Mouse (Mus musculus) fibroblast of lung, adult 2 months (primary cell): ENCODE data around the gene Agbl2.

Experiments used
- DNase-seq: peaks from one replicate; pipeline ENCODE4 v3.0.0-alpha.2; 2011; ENCODE audit warnings: low read depth

Agbl2 gene

DNA sequence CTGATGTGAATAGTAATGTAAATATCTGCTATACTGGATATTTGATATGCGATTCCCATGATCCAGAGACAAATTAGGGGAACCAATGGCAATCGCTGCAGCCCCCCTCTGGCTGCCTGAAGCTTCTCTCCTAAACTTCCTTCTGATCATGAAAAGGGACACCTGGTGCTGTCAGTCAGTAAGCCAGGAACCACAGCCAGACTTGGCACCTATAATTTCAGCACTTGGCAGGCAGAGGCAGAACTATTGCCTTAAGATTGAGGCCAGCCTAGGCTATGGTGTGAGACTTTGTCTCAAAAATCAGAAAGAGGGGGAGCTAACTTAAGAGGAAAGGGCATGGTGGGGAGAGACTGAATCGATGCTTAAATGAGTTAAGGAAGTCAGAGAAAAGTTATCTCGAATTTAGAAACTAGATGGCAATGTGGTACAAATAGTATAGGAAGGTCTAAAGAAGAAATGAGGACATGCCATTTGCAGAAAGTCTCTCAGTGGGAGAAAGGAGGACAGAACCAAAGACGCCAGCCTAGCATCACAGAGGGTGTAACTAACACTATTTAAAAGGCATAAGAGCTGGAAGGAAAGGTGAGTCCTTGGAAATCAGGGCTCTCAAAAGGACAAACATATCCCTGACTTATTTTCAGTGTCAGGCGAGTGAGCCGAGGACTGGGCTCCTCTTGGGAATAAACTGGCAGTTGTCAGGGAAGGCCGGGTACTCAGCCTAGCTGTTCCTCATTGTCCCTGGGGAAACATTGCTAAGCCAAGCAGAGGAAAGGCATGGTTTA, 88.8 kb downstream of the Agbl2 start:
- DNase-seq: no peak

DNA sequence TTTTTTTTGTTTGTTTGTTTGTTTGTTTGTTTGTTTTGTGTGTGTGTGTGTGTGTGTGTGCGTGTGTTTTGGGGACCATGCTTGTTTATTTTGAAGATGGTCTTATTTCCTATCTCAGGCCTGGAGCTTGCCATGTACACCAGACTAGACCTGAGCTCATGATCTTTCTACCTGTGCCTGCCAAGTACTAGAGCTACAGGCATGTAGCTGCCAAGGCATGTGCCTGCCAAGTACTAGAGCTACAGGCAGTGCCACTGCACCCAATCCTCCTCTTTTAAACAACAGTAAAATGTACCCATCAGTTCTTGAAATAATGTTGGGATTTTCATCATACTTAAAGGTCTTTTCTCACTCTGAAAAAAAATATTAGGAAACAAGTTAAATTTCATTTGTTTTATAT, 91.5 kb downstream of the Agbl2 start:
- no peak for DNase-seq

DNA sequence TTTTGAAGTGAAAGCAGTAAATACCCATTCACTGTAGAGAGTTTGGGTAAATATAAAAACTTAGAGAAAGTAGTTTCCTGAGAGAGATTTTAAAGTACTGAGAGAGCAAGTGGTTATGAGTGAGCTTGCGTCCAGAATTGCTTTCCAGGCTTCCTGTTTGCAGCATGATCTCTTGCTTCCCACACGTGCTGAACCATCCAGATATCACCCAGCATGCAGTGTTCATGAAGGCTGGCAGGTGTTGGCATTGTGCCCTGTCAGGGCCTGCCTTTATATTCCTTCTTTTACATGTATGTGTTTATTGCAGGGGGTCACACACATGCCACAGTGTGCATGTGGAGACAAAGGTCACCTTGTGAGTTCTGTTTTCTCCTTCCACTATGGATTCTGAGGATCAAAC, 92.7 kb downstream of the Agbl2 start:
- no peak for DNase-seq

DNA sequence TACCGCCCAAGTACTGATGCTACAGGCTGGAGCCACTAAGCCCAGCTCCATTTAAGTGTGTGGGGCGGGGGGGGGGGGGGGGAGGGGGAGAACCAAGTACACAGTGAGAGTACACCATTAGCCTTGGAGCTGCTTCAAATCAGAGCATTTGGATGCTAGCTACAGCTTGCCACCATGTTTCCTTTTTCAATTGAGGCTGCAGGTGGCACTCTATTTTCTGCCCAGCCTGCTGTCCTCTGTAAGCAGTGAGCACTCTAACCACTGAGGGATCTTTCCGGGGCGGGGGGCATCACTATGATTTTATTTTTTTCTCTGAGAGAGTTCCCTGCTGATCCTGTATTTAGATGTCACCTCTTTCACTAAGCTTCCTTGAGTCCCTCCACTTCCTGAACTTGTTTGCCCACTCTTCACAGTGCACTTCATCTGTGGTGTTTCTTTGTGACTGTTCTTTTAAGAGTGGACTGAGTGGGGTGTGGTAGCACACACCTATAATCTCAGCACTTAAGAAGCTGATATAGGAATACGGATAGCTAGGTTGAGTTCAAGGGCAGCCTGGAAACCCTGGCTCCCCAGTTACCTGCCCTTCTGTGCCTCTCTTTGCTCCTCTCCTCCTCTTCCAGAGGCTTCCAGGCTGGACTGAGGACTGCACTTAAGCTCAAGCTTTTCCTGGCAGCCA, 95.2 kb downstream of the Agbl2 start:
- DNase-seq: no peak

DNA sequence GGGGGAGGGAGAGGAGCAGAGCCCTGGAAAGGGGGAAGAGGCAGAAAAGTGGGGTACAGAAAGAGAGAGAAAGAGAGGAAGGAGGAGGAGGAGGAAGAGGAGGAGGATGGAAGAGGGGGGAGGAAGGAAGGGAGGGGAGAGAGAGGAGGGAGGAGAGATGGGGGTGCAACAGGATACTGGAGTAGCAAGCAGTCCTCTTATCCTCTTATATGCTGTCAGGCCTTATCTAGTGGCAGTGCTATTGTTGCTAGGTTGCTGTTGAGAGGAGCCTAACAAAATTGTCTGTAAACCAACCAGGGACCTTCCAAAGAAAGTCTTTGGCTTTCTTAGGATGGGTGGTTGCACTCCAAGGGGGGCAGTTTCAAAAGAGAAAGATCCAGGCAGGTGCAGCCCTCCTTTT, 96.9 kb downstream of the Agbl2 start:
- no peak for DNase-seq

DNA sequence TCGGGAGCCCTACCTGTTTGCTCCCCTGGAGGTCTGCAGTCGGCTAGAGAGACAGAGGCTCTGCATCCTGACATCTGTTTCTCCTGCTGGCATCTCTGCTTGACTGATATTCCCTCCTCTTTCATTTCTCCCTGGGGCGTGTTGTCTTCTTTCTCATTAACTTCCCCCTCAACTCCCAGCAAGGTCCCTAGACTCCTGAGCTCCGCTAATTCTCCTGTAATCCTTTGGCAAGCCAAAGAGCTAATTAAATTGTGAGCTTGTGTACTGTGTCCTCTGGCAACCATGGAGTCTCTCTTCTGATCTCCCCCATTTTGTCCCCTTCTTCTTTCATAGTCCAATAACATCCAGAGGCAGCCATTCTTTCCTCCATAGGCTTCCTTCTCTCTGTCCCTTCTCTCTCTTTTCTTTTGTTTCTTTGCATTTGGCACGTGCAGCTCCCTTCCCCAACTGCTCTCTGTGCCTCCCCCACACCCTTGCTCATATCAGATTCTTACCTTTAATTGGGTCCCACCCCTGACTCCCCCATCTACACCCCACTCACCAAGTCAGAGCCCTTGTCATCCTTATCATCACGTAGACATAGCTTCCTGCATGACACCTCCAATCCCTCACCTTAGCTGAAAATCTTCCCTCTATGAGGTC, 97.7 kb downstream of the Agbl2 start:
- no peak for DNase-seq

DNA sequence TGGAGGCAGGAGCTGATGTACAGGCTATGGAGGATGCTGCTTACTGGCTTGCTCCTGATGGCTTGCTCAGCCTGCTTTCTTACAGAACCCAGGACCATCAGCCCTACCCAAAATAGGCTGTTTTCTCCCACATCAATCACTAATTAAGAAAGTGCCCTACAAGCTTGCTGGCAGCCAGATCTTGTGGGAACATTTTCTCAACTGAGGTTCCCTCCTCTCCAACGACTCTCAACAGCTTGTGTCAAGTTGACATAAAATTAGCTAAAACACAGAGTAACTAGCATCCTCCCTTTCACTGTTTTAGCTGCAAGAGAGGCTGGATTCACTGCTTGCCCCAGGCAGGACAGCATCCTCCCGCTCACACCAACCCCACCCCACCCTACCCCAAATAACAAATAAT, 99.3 kb downstream of the Agbl2 start:
- no peak for DNase-seq
